7 mouse cellular contexts compared by ENCODE assay signal in the genomic region with DNA sequence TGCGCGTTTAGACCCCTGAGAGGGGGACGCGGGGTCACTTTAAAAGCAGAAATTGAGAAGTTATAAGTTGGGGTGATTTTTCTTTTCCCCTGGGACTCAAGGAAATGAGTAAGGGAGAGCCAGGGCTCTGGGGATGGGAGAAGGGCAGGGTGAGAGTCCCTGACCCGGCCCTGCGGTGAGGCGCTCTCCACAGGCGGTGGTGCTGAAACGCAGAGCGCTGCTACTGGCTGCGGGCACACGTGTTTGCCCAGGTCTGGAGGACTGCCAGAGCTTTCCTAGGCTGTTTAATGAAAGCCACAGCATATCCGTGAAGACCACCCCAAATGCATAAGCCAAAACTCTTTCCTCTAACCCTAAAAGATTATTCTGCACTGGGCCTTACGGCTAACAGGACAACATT. TPM values are rescaled to one million over a fixed set of nuclear protein-coding genes. Genes with fewer than 3 reads are reported as not detected.
DNase-seq lines count a peak whose midpoint lies in the region; ATAC-seq lines count a peak whose summit lies in the region.

No protein-coding gene starts in this region.

- H3K36me3 ChIP-seq in limb, embryonic 11.5 days (ENCODE audit: control insufficient read depth, insufficient read depth, low read length): no peaks in the 10 kb centered on the region
- H3K36me3 ChIP-seq in midbrain, embryonic 16.5 days (ENCODE audit: control insufficient read depth, insufficient read depth, low read length): no peaks in the 10 kb centered on the region

- H3K9me3 ChIP-seq in limb, embryonic 11.5 days (ENCODE audit: control insufficient read depth, low read length): no peaks in the 10 kb centered on the region
- no peaks in the 10 kb centered on the region for H3K9me3 ChIP-seq in midbrain, embryonic 16.5 days (replicated peaks; ENCODE audit: control insufficient read depth, low read length, poor library complexity, severe bottlenecking)

- H3K27me3 ChIP-seq in limb, embryonic 11.5 days (ENCODE audit: control insufficient read depth, insufficient read depth, low read length): peaks cover 31% of the 10 kb centered on the region
- no peaks in the 10 kb centered on the region for H3K27me3 ChIP-seq in midbrain, embryonic 16.5 days (ENCODE audit: control insufficient read depth, insufficient read depth, low read depth, low read length)

- DNase-seq in adrenal gland, postnatal 14 days: peak; percentile 83
- peak; percentile 35 to 49 for DNase-seq in cerebellum, postnatal 4 days (ENCODE audit: low spot score in 2 of 2)
- DNase-seq in gastrocnemius, postnatal 36 days: peak; percentile 29 to 38
- peak; percentile 33 for DNase-seq in hindlimb bud, embryonic 11.5 days (ENCODE audit: extremely low spot score, low read depth, low spot score)
- DNase-seq in limb, embryonic 11.5 days (ENCODE audit: low spot score): peak; percentile 91
- DNase-seq in testis, postnatal 10 days (ENCODE audit: low spot score): peak; percentile 84

- H3K27ac ChIP-seq in limb, embryonic 11.5 days (replicated peaks; ENCODE audit: low read depth, low read length): no peak overlapping the region
- peak overlapping the region; percentile 94 for H3K27ac ChIP-seq in midbrain, embryonic 16.5 days (ENCODE audit: low read length)

- WGBS in limb, embryonic 11.5 days: 5% methylated on average over 14 of the region's 14 CpGs
- 5% methylated on average over 14 of the region's 14 CpGs for WGBS in midbrain, embryonic 16.5 days

- peaks cover 12% of the 10 kb centered on the region; the same call in 1 of the 2 replicates for H3K4me1 ChIP-seq in limb, embryonic 11.5 days (ENCODE audit: control insufficient read depth, insufficient read depth, low read length)
- H3K4me1 ChIP-seq in midbrain, embryonic 16.5 days (ENCODE audit: control insufficient read depth, insufficient read depth, low read length): peaks cover 17% of the 10 kb centered on the region

- ATAC-seq in limb, embryonic 11.5 days (ENCODE audit: insufficient number of reproducible peaks, low FRiP score, low TSS enrichment, low read depth): peak; percentile 68; the same call in 1 of the 2 replicates
- ATAC-seq in midbrain, embryonic 16.5 days: no peak

- peak overlapping the region; percentile 62; the same call in 1 of the 2 replicates for H3K4me2 ChIP-seq in limb, embryonic 11.5 days (ENCODE audit: low read depth, severe bottlenecking)
- H3K4me2 ChIP-seq in midbrain, embryonic 16.5 days (ENCODE audit: low read length): peak overlapping the region; percentile 83

- H3K9ac ChIP-seq in limb, embryonic 11.5 days (ENCODE audit: low read length): no peak overlapping the region
- H3K9ac ChIP-seq in midbrain, embryonic 16.5 days (ENCODE audit: low read depth, low read length): peak overlapping the region; percentile 83

- H3K4me3 ChIP-seq in limb, embryonic 11.5 days (ENCODE audit: low read depth, low read length): peak overlapping the region; percentile 35; the same call in 1 of the 2 replicates
- peak overlapping the region; percentile 76 for H3K4me3 ChIP-seq in midbrain, embryonic 16.5 days (ENCODE audit: low read depth, low read length)

- intact Hi-C loops in gastrocnemius, postnatal 36 days (cut with DNase I): no loop called here

RNA-seq across cellular contexts. Expression of a gene that starts 1.4 kb away (rescaled TPM):
- 0.96 and 2.6 TPM in 2 replicates for total RNA-seq in adrenal gland, postnatal 14 days (2021)
- under 1 TPM; 0.38 to 0.42 TPM for total RNA-seq in gastrocnemius, postnatal 36 days (2021)
- polyA plus RNA-seq in limb, embryonic 11.5 days (2014; fragmentation: Nextera tagmentation; extraction: Ambion mirVana): 0.27 and 0.37 TPM in 2 replicates
- 92.9 and 95.8 TPM in 2 replicates for polyA plus RNA-seq in midbrain, embryonic 16.5 days (2015; fragmentation: Nextera tagmentation; extraction: Ambion mirVana)

RNA-seq across cellular contexts. Expression of a gene that starts 53.8 kb away (rescaled TPM):
- total RNA-seq in adrenal gland, postnatal 14 days (2021): 55.5 and 58.0 TPM in 2 replicates
- 10 to 100 TPM; 33.5 to 34.4 TPM for total RNA-seq in gastrocnemius, postnatal 36 days (2021)
- polyA plus RNA-seq in limb, embryonic 11.5 days (2014; fragmentation: Nextera tagmentation; extraction: Ambion mirVana): 38.6 and 42.2 TPM in 2 replicates
- 32.1 and 33.9 TPM in 2 replicates for polyA plus RNA-seq in midbrain, embryonic 16.5 days (2015; fragmentation: Nextera tagmentation; extraction: Ambion mirVana)

Comparison
In these comparisons a context has a peak if more than half of its experiments do, and no peak if none do; other contexts are left out.
1. DNase-seq: peak in every context shown above with its lines; median percentile 91 in limb, embryonic 11.5 days; 84 in testis, postnatal 10 days; 83 in adrenal gland, postnatal 14 days; 42 in cerebellum, postnatal 4 days; 34 in gastrocnemius, postnatal 36 days; 33 in hindlimb bud, embryonic 11.5 days.